Mouse (Mus musculus): ENCODE results near the gene Gpr39.

GRCm38 (mm10) chr1:125762076-125762475 lies 85.3 kb downstream of the Gpr39 start:
- TF ChIP-seq CTCF (IDR thresholded peaks at IDR 0.05; ENCODE audit: low read depth): no peak
- TF ChIP-seq EP300 (IDR thresholded peaks at IDR 0.05; ENCODE audit: low read depth): no peak
